Mouse (Mus musculus) c-Kit-positive CD71-positive TER-119-positive erythroid progenitor cells, embryonic 14.5 days (primary cell): Measurements from ENCODE around the gene BC048679.
"Not testable (repeated sequence)": the region's sequence is repeated elsewhere in the genome, so short reads cannot be mapped to it uniquely, and the experiment has no call there.

Experiments used
- DNase-seq: peaks from one replicate; pipeline ENCODE4 v3.0.0-alpha.2; 2013; ENCODE audit warnings: low spot score

Gene BC048679

DNA sequence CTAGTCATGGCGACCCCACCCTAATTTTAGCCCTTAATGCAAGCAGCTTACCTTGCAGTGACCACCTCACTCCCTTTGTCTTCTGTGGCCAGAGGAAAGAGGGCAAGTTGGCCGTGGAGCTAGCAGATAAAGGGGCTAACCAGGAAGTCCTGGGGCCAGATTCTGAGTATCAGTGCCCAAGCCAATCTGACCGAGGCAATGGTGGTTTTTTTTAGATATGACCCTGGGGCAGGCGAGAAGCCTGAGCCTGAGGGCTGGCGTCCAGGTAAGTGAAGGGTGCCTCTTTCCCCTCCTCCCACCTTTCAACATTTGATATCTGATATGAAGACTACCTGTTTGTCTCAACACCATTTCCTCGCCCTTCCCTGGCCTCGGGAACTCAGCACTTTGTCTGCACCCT, at the start of gene BC048679:
Gene BC048679 (minus strand): TSS at position 101 of the 400 bp plus-strand sequence.
- DNase-seq: no peak

GRCm38 (mm10) chr7:81542934-81543333, 44.9 kb upstream of the BC048679 start:
- DNase-seq: no peak

DNA sequence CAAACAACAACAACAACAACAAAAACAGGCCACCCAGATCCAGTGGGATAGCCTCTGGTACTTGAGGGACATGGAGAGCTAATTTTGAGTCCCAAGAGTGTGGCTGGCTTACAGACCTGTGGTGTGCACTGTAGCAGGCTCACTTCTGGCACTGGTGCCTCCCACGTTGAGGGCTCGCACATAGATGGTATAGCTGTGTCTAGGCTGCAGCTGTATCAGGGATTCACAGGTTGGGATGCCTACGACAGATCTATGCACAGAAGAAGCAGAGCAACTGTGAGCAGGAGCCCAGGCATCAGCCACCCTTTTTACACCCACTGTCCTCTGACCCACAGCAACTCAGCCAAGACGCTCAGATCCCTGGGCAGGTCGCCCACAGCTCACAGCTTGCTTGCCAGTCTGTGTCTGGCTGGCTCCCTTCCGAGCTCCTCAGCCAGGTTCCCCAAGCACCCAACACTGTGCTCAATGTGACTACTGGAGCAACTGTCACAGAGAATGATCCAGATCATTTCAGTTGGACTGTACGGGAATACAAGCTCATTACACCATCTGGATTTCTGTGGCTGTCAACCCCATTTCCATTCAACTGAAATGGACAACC, 43.9 kb upstream of the BC048679 start:
- no peak for DNase-seq

GRCm38 (mm10) chr7:81540999-81541398, 42.9 kb upstream of the BC048679 start:
- DNase-seq: no peak

- DNase-seq: no peak
Observed at GRCm38 (mm10) chr7:81539565-81539964, 41.5 kb upstream of the BC048679 start.

- no peak for DNase-seq
Observed at GRCm38 (mm10) chr7:81538070-81538675, 40.1 kb upstream of the BC048679 start.

- no peak for DNase-seq
Observed at GRCm38 (mm10) chr7:81536478-81536877, 38.4 kb upstream of the BC048679 start.

- no peak for DNase-seq
Observed at GRCm38 (mm10) chr7:81531462-81531861, 33.4 kb upstream of the BC048679 start.

DNA sequence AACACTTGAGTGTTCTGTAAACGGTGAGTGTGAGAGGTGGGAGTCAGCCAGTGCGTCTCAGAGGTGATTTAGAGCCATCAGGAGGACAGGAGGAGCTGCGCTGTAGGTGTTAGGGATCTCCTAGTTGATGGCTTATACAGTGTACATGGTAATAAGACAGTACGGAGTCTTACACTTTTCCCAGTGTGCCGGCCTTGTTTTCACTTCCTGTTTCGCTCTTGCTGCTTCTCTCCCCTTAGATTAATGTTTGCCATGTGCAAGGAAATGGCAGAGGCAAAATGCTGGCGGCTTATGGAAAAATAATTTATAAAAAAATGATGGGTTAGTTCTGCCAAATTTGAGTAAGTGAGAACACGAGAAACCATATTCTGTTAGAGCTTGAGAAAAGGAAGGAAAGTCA, 30.8 kb upstream of the BC048679 start:
- DNase-seq: no peak

DNA sequence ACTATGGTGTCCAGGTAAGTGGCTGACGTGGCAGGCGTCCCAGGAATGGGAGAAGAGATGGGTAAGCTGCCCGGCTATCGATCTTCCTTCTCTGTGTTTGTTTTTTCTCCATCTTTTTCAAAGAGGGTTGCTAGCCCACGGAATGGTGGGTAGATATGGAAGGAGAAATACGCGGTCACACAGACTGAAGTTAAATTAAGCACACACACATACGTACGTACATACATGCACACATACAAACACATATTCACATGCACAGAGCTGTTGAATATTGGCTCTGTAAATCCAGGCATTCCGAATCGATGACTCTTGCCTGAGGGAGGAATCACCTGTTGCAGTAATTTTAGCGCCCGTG, 25.6 kb upstream of the BC048679 start:
- DNase-seq: no peak

DNA sequence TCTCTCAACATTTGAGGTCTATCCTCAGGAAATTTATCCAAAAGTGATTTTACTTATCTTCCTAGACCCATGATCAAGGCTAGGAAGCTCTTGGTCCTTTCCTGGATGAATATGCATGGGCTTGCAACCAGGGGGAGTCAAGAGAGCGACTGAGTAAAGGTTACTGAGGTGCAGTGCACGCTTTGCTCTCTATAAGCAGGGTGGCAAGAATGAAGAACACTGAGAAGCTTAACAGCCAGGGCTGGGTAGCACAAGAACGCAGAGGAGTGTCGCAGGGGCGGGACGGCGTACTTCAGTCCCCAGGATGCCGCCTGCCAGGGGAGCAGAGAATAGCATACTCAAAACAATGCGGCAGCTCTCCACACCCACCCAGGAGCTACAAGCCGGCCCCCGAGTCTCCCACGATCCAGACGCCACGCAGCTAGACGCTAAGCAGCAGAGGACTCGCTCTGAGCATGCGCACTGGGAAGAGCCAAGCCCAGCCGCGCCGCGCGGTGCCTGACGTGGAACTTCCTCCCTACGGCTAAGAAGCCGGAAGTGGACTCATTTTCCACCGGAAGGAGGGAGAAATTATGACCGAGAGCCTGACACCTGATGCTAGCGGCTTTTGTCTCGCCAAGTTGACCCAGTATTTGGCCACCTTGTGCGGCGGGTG, 25.1 kb upstream of the BC048679 start:
- peak; percentile 83 for DNase-seq

- DNase-seq: no peak
Observed at GRCm38 (mm10) chr7:81516154-81517030, 18.3 kb upstream of the BC048679 start.

GRCm38 (mm10) chr7:81514906-81515590, 17.0 kb upstream of the BC048679 start:
- DNase-seq: no peak

DNA sequence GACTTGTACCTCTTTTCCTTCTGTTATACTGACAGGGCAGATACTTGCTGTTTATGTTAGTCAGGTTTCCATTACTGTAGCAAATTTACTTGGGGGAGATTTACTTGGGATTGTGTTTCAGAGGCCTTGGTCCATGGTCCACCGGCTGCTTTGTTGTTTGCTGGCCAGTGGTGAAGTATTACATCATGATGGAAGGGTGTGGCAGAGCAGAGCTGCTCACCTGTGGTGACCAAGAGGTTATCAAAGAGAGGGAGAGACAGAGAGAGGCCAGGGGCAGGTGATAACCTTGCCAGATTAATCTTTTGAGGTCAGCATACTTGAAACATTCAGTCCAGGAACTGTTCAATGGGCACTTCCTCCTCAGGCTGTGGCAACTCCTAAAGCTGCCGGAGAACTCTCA, 3.0 kb upstream of the BC048679 start:
- DNase-seq: no peak

DNA sequence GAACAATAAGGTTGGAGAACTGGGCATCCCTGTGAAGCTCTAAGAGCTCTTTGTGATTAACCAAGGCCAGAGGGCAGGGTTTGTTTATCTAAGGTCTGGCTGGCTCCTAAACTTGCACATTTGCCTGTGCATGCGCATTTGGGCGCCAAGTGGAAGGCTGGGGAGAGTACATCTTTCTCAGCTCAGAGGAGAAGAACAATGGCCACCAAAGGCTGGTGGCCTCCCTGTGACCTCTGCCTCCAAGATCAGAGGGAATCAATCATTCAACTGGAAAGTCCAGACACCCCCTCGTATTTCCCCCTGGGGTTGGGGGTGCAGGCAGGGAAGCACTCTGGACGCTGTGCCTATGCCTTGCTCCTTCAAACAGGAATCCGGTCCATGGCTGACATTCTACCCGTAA, 910 bp downstream of the BC048679 start:
- DNase-seq: no peak

DNA sequence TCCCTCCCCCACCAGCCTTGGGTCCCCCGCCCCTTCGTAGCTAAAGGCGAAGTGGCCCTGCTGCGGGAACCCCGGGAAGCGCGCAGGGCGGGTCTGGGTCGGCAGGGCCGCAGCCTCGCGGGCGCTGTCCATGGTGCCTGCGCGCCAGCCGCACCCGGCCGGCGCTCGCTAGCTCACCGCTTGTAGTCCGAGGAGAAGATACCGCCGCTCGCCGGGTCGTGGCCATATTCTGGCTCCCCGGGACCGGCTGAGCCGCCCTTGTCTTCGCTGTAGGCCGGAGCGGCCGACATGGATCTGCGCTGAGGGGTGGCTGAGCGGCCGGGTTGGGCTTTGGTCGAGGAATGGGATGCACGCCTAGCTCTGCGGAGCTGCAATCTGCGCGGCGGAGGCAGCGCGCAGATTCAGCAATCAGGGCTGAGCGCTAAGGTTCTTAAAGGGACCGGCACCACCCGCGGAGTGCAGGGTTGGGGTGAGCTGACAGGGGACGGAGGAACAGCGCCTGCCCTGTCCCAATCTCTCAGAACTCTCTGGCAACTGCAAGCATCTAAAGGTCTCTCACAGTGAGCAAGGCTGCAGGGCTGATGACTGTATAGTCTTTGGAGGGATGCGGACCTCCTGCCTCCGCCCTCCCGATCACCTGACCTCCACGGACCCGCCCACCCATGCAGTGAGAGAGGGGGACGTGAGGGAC, 4.6 kb downstream of the BC048679 start, which contains the start of gene Ap3b2:
Gene Ap3b2 (minus strand): TSS at position 595 of the 691 bp plus-strand sequence.
- peak; percentile 5 for DNase-seq

GRCm38 (mm10) chr7:81492628-81493027, 5.5 kb downstream of the BC048679 start:
- no peak for DNase-seq

DNA sequence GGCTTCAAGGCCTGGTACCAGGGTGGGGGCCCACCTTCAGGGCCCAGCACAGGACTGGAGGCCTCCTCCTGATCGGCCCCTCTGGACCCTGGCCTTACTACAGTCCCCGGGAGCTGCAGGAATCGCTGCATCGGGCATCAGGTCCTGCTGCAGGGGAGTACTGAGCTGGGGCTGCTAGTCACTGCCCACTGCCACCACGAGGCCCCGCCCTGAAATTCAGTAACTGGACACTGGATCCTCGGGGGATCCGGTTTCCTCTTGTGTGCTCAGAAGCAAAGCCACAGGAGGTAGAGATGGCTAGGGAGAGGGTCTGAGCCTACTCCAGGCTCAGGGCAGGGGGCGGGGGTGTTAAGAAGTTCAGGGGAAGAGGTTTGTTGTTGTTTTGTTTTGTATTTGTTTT, 8.4 kb downstream of the BC048679 start:
- no peak for DNase-seq

- DNase-seq: no peak
Observed at GRCm38 (mm10) chr7:81480800-81481199, 17.3 kb downstream of the BC048679 start.

DNA sequence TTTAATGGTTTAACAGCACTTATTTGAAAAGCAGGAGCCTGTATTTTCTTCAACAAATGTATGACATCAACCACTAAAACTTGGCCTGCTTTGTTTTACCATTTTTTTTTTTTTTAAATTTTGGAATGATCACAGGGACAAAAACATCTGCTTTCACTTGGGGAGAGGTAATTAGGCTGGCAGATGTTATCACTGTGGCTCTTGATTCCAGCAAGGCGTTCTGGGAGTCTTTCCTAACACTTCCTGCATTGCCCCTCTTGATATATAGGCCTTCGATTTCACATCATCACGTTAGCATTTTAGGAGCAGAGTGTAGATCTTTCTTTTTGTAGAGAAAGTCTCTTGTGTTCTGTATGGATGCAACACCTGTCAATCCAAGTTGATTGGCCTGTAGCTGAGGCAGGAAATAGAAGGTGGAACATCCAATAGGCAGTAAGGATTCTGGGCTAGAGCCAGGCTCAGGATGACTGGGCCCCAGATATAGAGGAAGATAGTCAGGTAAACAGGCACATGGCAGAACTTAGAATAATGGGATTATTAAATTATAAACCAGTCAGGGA, 18.5 kb downstream of the BC048679 start:
- DNase-seq: no peak

GRCm38 (mm10) chr7:81478261-81478660, 19.8 kb downstream of the BC048679 start:
- DNase-seq: not testable (repeated sequence)
